Mouse (Mus musculus): Measurements from ENCODE around the gene Coa3. TPM values are rescaled to one million over a fixed set of nuclear protein-coding genes. Genes with fewer than 3 reads are reported as not detected.
A peak's percentile ranks its signal among the peaks of the same experiment; 100 is the strongest.

Coa3 gene
- total RNA-seq, 2 experiments from 2014 or later, result 40.6 to 86.7 TPM

GRCm38 (mm10) chr11:101287306-101287705 lies 8.4 kb upstream of the Coa3 start:
- ATAC-seq (replicated peaks; ENCODE audit: low FRiP score, low TSS enrichment, poor library complexity, severe bottlenecking), result no peak

- no peak for ATAC-seq (replicated peaks; ENCODE audit: low FRiP score, low TSS enrichment, poor library complexity, severe bottlenecking)
Observed at GRCm38 (mm10) chr11:101283805-101284204, 4.9 kb upstream of the Coa3 start.

- no peak for ATAC-seq (replicated peaks; ENCODE audit: low FRiP score, low TSS enrichment, poor library complexity, severe bottlenecking)
Observed at GRCm38 (mm10) chr11:101282896-101283295, 4.0 kb upstream of the Coa3 start.

- no peak for ATAC-seq (replicated peaks; ENCODE audit: low FRiP score, low TSS enrichment, poor library complexity, severe bottlenecking)
Observed at GRCm38 (mm10) chr11:101280837-101281236, 1.9 kb upstream of the Coa3 start.

GRCm38 (mm10) chr11:101279193-101279569 lies 267 bp upstream of the Coa3 start:
- 0 out of 2 replicates have a peak, but pooled peaks have one; percentile 23 for ATAC-seq (replicated peaks; ENCODE audit: low FRiP score, low TSS enrichment, poor library complexity, severe bottlenecking)

GRCm38 (mm10) chr11:101277381-101278222 lies 1.3 kb downstream of the Coa3 start:
- no peak for ATAC-seq (replicated peaks; ENCODE audit: low FRiP score, low TSS enrichment, poor library complexity, severe bottlenecking)

GRCm38 (mm10) chr11:101276319-101277070 lies 2.4 kb downstream of the Coa3 start:
- ATAC-seq (replicated peaks; ENCODE audit: low FRiP score, low TSS enrichment, poor library complexity, severe bottlenecking), result no peak

GRCm38 (mm10) chr11:101275309-101275708 lies 3.6 kb downstream of the Coa3 start:
- ATAC-seq (replicated peaks; ENCODE audit: low FRiP score, low TSS enrichment, poor library complexity, severe bottlenecking), result no peak

- no peak for ATAC-seq (replicated peaks; ENCODE audit: low FRiP score, low TSS enrichment, poor library complexity, severe bottlenecking)
Observed at GRCm38 (mm10) chr11:101272446-101272845, 6.5 kb downstream of the Coa3 start.

GRCm38 (mm10) chr11:101269577-101270116 lies 9.3 kb downstream of the Coa3 start:
- no peak for ATAC-seq (replicated peaks; ENCODE audit: low FRiP score, low TSS enrichment, poor library complexity, severe bottlenecking)

- ATAC-seq (replicated peaks; ENCODE audit: low FRiP score, low TSS enrichment, poor library complexity, severe bottlenecking), result no peak
Observed at GRCm38 (mm10) chr11:101265906-101266305, 13.0 kb downstream of the Coa3 start.

GRCm38 (mm10) chr11:101264954-101265471 lies 13.9 kb downstream of the Coa3 start:
- no peak for ATAC-seq (replicated peaks; ENCODE audit: low FRiP score, low TSS enrichment, poor library complexity, severe bottlenecking)

- no peak for ATAC-seq (replicated peaks; ENCODE audit: low FRiP score, low TSS enrichment, poor library complexity, severe bottlenecking)
Observed at GRCm38 (mm10) chr11:101263989-101264280, 15.0 kb downstream of the Coa3 start.

- ATAC-seq (replicated peaks; ENCODE audit: low FRiP score, low TSS enrichment, poor library complexity, severe bottlenecking), result no peak
Observed at GRCm38 (mm10) chr11:101263138-101263988, 15.6 kb downstream of the Coa3 start.

- ATAC-seq (replicated peaks; ENCODE audit: low FRiP score, low TSS enrichment, poor library complexity, severe bottlenecking), result no peak
Observed at GRCm38 (mm10) chr11:101262272-101262967, 16.5 kb downstream of the Coa3 start.

GRCm38 (mm10) chr11:101260826-101261380 lies 18.0 kb downstream of the Coa3 start:
- 0 out of 2 replicates have a peak, but pooled peaks have one; percentile 6 for ATAC-seq (replicated peaks; ENCODE audit: low FRiP score, low TSS enrichment, poor library complexity, severe bottlenecking)

- ATAC-seq (replicated peaks; ENCODE audit: low FRiP score, low TSS enrichment, poor library complexity, severe bottlenecking), result peak; percentile 89
Observed at GRCm38 (mm10) chr11:101259948-101260825, 18.7 kb downstream of the Coa3 start, which contains the start of gene Wnk4. Gene Wnk4 (plus strand): TSS chr11:101260567.
